Mouse (Mus musculus): Measurements from ENCODE around the gene Gm2115. TPM values are rescaled to one million over a fixed set of nuclear protein-coding genes. Genes with fewer than 3 reads are reported as not detected.

The Gm2115 gene
- polyA plus RNA-seq (2015; fragmentation: Nextera tagmentation; extraction: Ambion mirVana), result 0.56 and 0.70 TPM in 2 replicates

GRCm38 (mm10) chr7:84528796-84529533 lies at the start of gene Gm2115:
TSS of gene Gm2115 (plus strand) at chr7:84528954.
- Histone ChIP-seq H3K36me3 (no peaks in the 10 kb centered on the region), H3K27ac (replicated peaks) (no peak within 1 kb of the TSS), H3K4me2 (replicated peaks) (peak within 1 kb of the TSS; percentile 72), H3K27me3 (peaks cover 28% of the 10 kb centered on the region), H3K9ac (0 out of 2 replicates have a peak within 1 kb of the TSS, but pooled peaks have one; percentile 6), H3K4me3 (replicated peaks) (peak within 1 kb of the TSS; percentile 43), H3K4me1 (peaks cover 7% of the 10 kb centered on the region; the same call in 1 of the 2 replicates), H3K9me3 (replicated peaks) (no peaks in the 10 kb centered on the region)
- 0 out of 2 replicates have a peak, but pooled peaks have one; percentile 57 for ATAC-seq (ENCODE audit: insufficient number of reproducible peaks, low FRiP score, low TSS enrichment, low read depth)
- under 1% methylated on average over 52 of the region's 52 CpGs for WGBS

- no peak for ATAC-seq (ENCODE audit: insufficient number of reproducible peaks, low FRiP score, low TSS enrichment, low read depth)
- H3K36me3 ChIP-seq, result no peaks in the 10 kb centered on the region
- WGBS, result 42% methylated on average over 3 of the region's 3 CpGs
- H3K9ac ChIP-seq, result no peak overlapping the region
- no peaks in the 10 kb centered on the region for H3K4me1 ChIP-seq
- no peak overlapping the region for H3K4me3 ChIP-seq (replicated peaks)
- H3K9me3 ChIP-seq (replicated peaks), result no peaks in the 10 kb centered on the region
- H3K27ac ChIP-seq (replicated peaks), result no peak overlapping the region
- no peaks in the 10 kb centered on the region for H3K27me3 ChIP-seq
- no peak overlapping the region for H3K4me2 ChIP-seq (replicated peaks)
Observed at GRCm38 (mm10) chr7:84483447-84484407, 45.0 kb upstream of the Gm2115 start.

GRCm38 (mm10) chr7:84486485-84486884 lies 42.3 kb upstream of the Gm2115 start:
- ATAC-seq (ENCODE audit: insufficient number of reproducible peaks, low FRiP score, low TSS enrichment, low read depth), result no peak
- H3K4me3 ChIP-seq (replicated peaks), result no peak overlapping the region
- H3K9ac ChIP-seq, result no peak overlapping the region
- H3K9me3 ChIP-seq (replicated peaks), result no peaks in the 10 kb centered on the region
- no peak overlapping the region for H3K27ac ChIP-seq (replicated peaks)
- H3K36me3 ChIP-seq, result no peaks in the 10 kb centered on the region
- 91% methylated on average over 2 of the region's 2 CpGs for WGBS
- H3K4me1 ChIP-seq, result no peaks in the 10 kb centered on the region
- no peaks in the 10 kb centered on the region for H3K27me3 ChIP-seq
- H3K4me2 ChIP-seq (replicated peaks), result no peak overlapping the region

GRCm38 (mm10) chr7:84503163-84503562 lies 25.6 kb upstream of the Gm2115 start:
- Histone ChIP-seq H3K27me3 (no peaks in the 10 kb centered on the region), H3K4me2 (replicated peaks) (no peak overlapping the region), H3K9me3 (replicated peaks) (no peaks in the 10 kb centered on the region), H3K36me3 (no peaks in the 10 kb centered on the region), H3K27ac (replicated peaks) (no peak overlapping the region), H3K4me3 (replicated peaks) (no peak overlapping the region), H3K9ac (no peak overlapping the region), H3K4me1 (no peaks in the 10 kb centered on the region)
- WGBS, result 97% methylated on average over 1 of the region's 1 CpGs
- ATAC-seq (ENCODE audit: insufficient number of reproducible peaks, low FRiP score, low TSS enrichment, low read depth), result no peak

GRCm38 (mm10) chr7:84518533-84519198 lies 10.1 kb upstream of the Gm2115 start:
- no peaks in the 10 kb centered on the region for H3K27me3 ChIP-seq
- H3K36me3 ChIP-seq, result no peaks in the 10 kb centered on the region
- H3K27ac ChIP-seq (replicated peaks), result no peak overlapping the region
- H3K4me1 ChIP-seq, result no peaks in the 10 kb centered on the region
- H3K4me3 ChIP-seq (replicated peaks), result no peak overlapping the region
- no peak overlapping the region for H3K9ac ChIP-seq
- no peak for ATAC-seq (ENCODE audit: insufficient number of reproducible peaks, low FRiP score, low TSS enrichment, low read depth)
- H3K9me3 ChIP-seq (replicated peaks), result no peaks in the 10 kb centered on the region
- no peak overlapping the region for H3K4me2 ChIP-seq (replicated peaks)

- Histone ChIP-seq H3K4me3 (replicated peaks) (no peak overlapping the region), H3K4me1 (no peaks in the 10 kb centered on the region), H3K27ac (replicated peaks) (no peak overlapping the region), H3K27me3 (no peaks in the 10 kb centered on the region), H3K36me3 (no peaks in the 10 kb centered on the region), H3K9me3 (replicated peaks) (no peaks in the 10 kb centered on the region), H3K9ac (no peak overlapping the region), H3K4me2 (replicated peaks) (no peak overlapping the region)
- ATAC-seq (ENCODE audit: insufficient number of reproducible peaks, low FRiP score, low TSS enrichment, low read depth), result no peak
- WGBS, result 55% methylated on average over 1 of the region's 1 CpGs
Observed at GRCm38 (mm10) chr7:84521329-84521728, 7.4 kb upstream of the Gm2115 start.

GRCm38 (mm10) chr7:84522426-84522825 lies 6.3 kb upstream of the Gm2115 start:
- H3K36me3 ChIP-seq, result no peaks in the 10 kb centered on the region
- 38% methylated on average over 1 of the region's 1 CpGs for whole genome bisulfite sequencing
- H3K4me3 ChIP-seq (replicated peaks), result no peak overlapping the region
- ATAC-seq (ENCODE audit: insufficient number of reproducible peaks, low FRiP score, low TSS enrichment, low read depth), result 0 out of 2 replicates have a peak, but pooled peaks have one; percentile 43
- no peak overlapping the region for H3K4me2 ChIP-seq (replicated peaks)
- no peaks in the 10 kb centered on the region for H3K27me3 ChIP-seq
- H3K4me1 ChIP-seq, result no peaks in the 10 kb centered on the region
- no peaks in the 10 kb centered on the region for H3K9me3 ChIP-seq (replicated peaks)
- H3K27ac ChIP-seq (replicated peaks), result no peak overlapping the region
- H3K9ac ChIP-seq, result no peak overlapping the region

- peaks cover 7% of the 10 kb centered on the region; the same call in 1 of the 2 replicates for H3K4me1 ChIP-seq
- peaks cover 28% of the 10 kb centered on the region for H3K27me3 ChIP-seq
- 13% methylated on average over 1 of the region's 1 CpGs for WGBS
- ATAC-seq (ENCODE audit: insufficient number of reproducible peaks, low FRiP score, low TSS enrichment, low read depth), result no peak
- H3K27ac ChIP-seq (replicated peaks), result no peak overlapping the region
- no peak overlapping the region for H3K4me3 ChIP-seq (replicated peaks)
- no peak overlapping the region for H3K9ac ChIP-seq
- H3K4me2 ChIP-seq (replicated peaks), result no peak overlapping the region
- H3K9me3 ChIP-seq (replicated peaks), result no peaks in the 10 kb centered on the region
- no peaks in the 10 kb centered on the region for H3K36me3 ChIP-seq
Observed at GRCm38 (mm10) chr7:84526171-84526570, 2.6 kb upstream of the Gm2115 start.

- Histone ChIP-seq H3K27me3 (peaks cover 28% of the 10 kb centered on the region), H3K9me3 (replicated peaks) (no peaks in the 10 kb centered on the region), H3K27ac (replicated peaks) (no peak overlapping the region), H3K4me2 (replicated peaks) (no peak overlapping the region), H3K36me3 (no peaks in the 10 kb centered on the region), H3K4me3 (replicated peaks) (no peak overlapping the region), H3K9ac (no peak overlapping the region), H3K4me1 (peaks cover 7% of the 10 kb centered on the region; the same call in 1 of the 2 replicates)
- WGBS, result 65% methylated on average over 1 of the region's 1 CpGs
- ATAC-seq (ENCODE audit: insufficient number of reproducible peaks, low FRiP score, low TSS enrichment, low read depth), result no peak
Observed at GRCm38 (mm10) chr7:84532795-84533194, 4.0 kb downstream of the Gm2115 start.

- Histone ChIP-seq H3K27ac (replicated peaks) (no peak overlapping the region), H3K9ac (no peak overlapping the region), H3K27me3 (peaks cover 14% of the 10 kb centered on the region), H3K4me3 (replicated peaks) (no peak overlapping the region), H3K4me2 (replicated peaks) (no peak overlapping the region), H3K36me3 (no peaks in the 10 kb centered on the region), H3K4me1 (no peaks in the 10 kb centered on the region), H3K9me3 (replicated peaks) (no peaks in the 10 kb centered on the region)
- whole genome bisulfite sequencing, result 78% methylated on average over 3 of the region's 3 CpGs
- ATAC-seq (ENCODE audit: insufficient number of reproducible peaks, low FRiP score, low TSS enrichment, low read depth), result no peak
Observed at GRCm38 (mm10) chr7:84534632-84535031, 5.9 kb downstream of the Gm2115 start.

GRCm38 (mm10) chr7:84544946-84545345 lies 16.2 kb downstream of the Gm2115 start:
- no peak overlapping the region for H3K4me2 ChIP-seq (replicated peaks)
- H3K9ac ChIP-seq, result no peak overlapping the region
- no peak for ATAC-seq (ENCODE audit: insufficient number of reproducible peaks, low FRiP score, low TSS enrichment, low read depth)
- no peaks in the 10 kb centered on the region for H3K27me3 ChIP-seq
- H3K9me3 ChIP-seq (replicated peaks), result no peaks in the 10 kb centered on the region
- no peaks in the 10 kb centered on the region for H3K4me1 ChIP-seq
- WGBS, result 84% methylated on average over 4 of the region's 4 CpGs
- no peak overlapping the region for H3K4me3 ChIP-seq (replicated peaks)
- H3K27ac ChIP-seq (replicated peaks), result no peak overlapping the region
- H3K36me3 ChIP-seq, result no peaks in the 10 kb centered on the region

Measured in embryonic facial prominence, embryonic 15.5 days (tissue).